Mouse (Mus musculus): ENCODE data around the gene Elk3. TPM values are rescaled to one million over a fixed set of nuclear protein-coding genes. Genes with fewer than 3 reads are reported as not detected.

Elk3 gene
- polyA plus RNA-seq, 1 experiment from 2014 or later, result 65.2 TPM

- ATAC-seq, result no peak
Observed at GRCm38 (mm10) chr10:93331543-93331942, 20.6 kb upstream of the Elk3 start.

DNA sequence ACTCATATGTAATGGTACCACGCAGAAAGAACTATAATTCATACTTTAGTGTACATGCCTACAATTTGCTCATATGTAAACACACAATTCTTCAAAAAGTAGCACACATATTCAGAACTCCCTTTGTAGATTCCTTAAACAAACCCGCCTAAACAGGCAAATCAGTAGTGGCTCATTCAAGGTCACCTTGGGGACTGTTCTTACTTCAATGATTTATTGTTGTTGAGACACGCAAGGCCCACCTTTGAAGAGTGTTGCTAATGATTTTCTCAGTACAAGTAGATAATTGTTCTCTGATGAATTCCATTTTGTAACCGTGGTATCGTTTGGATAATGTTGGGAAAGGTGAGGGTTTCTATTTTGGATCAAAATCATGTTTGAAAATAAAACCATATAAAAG is 17.4 kb upstream of the Elk3 start:
- TF ChIP-seq CTCF (IDR thresholded peaks at IDR 0.05), result no peak
- POLR2A ChIA-PET, result no interaction called here
- ATAC-seq, result no peak
- in situ Hi-C loops (cut with MboI; ENCODE audit: low pct_unique_long_range_greater_than_20kb), result no loop called here
- no peaks in the 10 kb centered on the region for H3K27me3 ChIP-seq
- DNase-seq (ENCODE audit: low read depth, low spot score), result no peak
- CTCF ChIA-PET, result no interaction called here

More at GRCm38 (mm10) chr10:93331543-93331942, 20.6 kb upstream of the Elk3 start:
- no peaks in the 10 kb centered on the region for H3K27me3 ChIP-seq
- DNase-seq (ENCODE audit: low read depth, low spot score), result no peak
- no peak for TF ChIP-seq CTCF (IDR thresholded peaks at IDR 0.05)
- in situ Hi-C loops (cut with MboI; ENCODE audit: low pct_unique_long_range_greater_than_20kb), result no loop called here
- CTCF ChIA-PET, result no interaction called here
- POLR2A ChIA-PET, result no interaction called here

- ChIA-PET CTCF (no interaction called here), POLR2A (no interaction called here)
- DNase-seq (ENCODE audit: low read depth, low spot score) (no peak), ATAC-seq (no peak)
- TF ChIP-seq CTCF (IDR thresholded peaks at IDR 0.05), result no peak
- in situ Hi-C loops (cut with MboI; ENCODE audit: low pct_unique_long_range_greater_than_20kb), result no loop called here
- no peaks in the 10 kb centered on the region for H3K27me3 ChIP-seq
Observed at GRCm38 (mm10) chr10:93327187-93327586, 16.3 kb upstream of the Elk3 start.

GRCm38 (mm10) chr10:93326741-93327100 is 15.8 kb upstream of the Elk3 start:
- no peak for TF ChIP-seq CTCF (IDR thresholded peaks at IDR 0.05)
- H3K27me3 ChIP-seq, result no peaks in the 10 kb centered on the region
- POLR2A ChIA-PET, result interaction anchor here (0.6 kb wide), 1 partner anchor 17 kb away, joined by 3 read pairs; no protein-coding TSS in a partner anchor
- DNase-seq (ENCODE audit: low read depth, low spot score) (no peak), ATAC-seq (no peak)
- in situ Hi-C loops (cut with MboI; ENCODE audit: low pct_unique_long_range_greater_than_20kb), result no loop called here
- CTCF ChIA-PET, result no interaction called here

DNA sequence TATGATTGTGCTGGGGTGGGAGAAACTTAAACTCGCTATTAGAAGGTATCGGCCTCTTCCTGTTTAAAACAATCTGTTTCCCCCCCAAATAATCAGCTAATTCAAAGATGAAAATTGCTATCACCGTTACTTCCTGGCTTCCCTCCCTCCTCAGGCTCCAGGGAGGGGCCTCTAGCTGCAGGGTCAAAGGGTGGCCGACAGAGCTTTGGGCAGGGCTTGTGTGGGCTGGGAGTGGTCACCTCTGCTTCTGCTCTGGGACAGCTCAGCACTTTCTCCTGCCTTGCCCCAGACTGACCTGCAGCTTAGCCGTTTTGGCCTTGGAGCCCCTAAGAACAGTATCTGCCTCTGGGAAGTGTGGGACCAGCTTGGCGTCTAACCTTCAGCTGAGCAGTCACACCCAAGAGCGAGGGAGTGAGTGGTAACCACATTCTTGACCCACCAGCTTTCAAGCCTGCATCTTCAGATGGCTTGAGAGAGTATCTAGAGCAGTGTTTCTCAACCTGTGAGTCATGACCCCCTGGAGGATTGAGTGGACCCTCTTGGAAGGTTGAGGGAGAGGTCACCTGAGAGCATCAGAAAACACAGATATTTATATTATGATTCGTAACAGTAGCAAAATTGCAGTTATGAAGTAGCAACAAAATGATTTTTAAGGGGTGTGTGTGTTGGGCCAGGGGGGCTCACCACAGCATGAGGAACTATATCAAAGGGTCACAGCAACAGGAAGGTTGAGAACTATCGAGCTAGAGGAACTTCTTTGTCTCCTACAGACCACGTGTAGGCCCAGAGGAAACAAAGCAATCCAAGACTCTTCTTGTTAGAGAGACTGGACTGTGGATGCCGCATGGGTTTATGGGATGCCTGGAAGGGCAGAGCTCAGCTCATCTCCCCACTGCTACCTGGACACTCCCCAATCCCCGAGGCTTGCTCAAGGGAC is 15.1 kb upstream of the Elk3 start:
- no peak for ATAC-seq
- in situ Hi-C loops (cut with MboI; ENCODE audit: low pct_unique_long_range_greater_than_20kb), result no loop called here
- TF ChIP-seq CTCF (IDR thresholded peaks at IDR 0.05), result no peak
- ChIA-PET POLR2A (interaction anchor here (0.6 to 0.7 kb wide), 2 partner anchors 15 to 16 kb away, joined by 3 to 9 read pairs; partner anchors contain the start of gene Elk3), CTCF (no interaction called here)
- no peak for DNase-seq (ENCODE audit: low read depth, low spot score)
- no peaks in the 10 kb centered on the region for H3K27me3 ChIP-seq

DNA sequence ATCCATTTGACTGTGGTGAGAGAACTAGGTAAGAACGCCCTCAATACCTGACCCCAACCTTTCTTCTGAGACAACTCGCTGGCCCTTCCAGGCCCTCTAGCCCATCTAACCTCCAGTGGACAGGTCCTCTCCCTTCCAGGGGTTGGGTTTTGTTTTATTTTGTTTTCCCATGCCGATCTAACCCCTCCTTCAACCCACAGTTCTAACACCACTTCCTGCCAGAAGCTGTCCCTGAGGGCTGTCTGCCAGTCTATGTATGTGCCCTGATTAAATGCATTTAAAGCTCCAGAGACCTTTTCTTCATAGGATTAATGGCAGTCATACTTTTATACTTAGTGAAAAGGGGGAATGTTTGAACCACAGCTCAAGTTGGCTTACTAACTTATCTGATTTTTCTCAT is 14.4 kb upstream of the Elk3 start:
- in situ Hi-C loops (cut with MboI; ENCODE audit: low pct_unique_long_range_greater_than_20kb), result no loop called here
- ChIA-PET POLR2A (interaction anchor here (0.7 kb wide), 1 partner anchor 14 kb away, joined by 9 read pairs; the partner anchor contains the start of gene Elk3), CTCF (no interaction called here)
- ATAC-seq (no peak), DNase-seq (ENCODE audit: low read depth, low spot score) (no peak)
- no peak for TF ChIP-seq CTCF (IDR thresholded peaks at IDR 0.05)
- H3K27me3 ChIP-seq, result no peaks in the 10 kb centered on the region

DNA sequence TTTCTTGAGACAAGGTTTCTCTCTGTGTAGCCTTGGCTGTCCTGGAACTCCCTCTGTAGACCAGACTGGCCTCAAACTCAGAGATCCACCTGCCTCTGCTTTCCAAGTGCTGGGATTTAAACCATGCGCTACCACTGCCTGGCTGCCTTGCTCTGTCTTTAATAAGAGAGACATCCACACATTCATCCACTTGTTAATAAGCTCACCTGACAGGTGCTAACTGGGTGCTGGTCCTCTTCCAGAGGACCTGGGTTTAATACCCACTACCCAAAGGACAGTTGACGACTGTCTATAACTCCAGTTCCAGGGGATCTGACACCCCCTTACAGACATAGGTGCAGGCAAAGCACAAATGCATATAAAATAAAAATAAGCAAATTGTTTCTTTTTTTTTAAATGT is 13.5 kb upstream of the Elk3 start:
- TF ChIP-seq CTCF (IDR thresholded peaks at IDR 0.05), result no peak
- DNase-seq (ENCODE audit: low read depth, low spot score) (no peak), ATAC-seq (no peak)
- POLR2A ChIA-PET, result no interaction called here
- in situ Hi-C loops (cut with MboI; ENCODE audit: low pct_unique_long_range_greater_than_20kb), result no loop called here
- H3K27me3 ChIP-seq, result no peaks in the 10 kb centered on the region
- CTCF ChIA-PET, result no interaction called here

DNA sequence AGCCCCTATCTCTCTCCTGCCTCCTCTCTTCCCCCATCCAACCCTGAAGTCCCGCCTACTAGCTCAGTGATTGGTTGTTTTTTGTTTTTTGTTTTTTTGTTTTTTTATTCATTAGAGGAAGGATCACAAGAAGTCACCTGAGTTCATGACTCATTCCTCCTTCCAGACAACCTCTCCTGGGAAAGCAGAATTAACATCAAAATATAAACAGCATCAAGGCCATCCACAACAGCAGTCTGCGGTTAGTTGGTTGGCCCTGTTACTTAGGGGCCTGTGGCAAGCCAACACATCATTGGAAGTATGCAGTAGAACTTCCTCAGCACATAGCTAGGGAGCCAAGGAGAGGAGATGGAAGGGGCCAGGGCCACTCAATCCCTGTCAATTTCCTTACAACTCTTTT is 12.7 kb upstream of the Elk3 start:
- no peaks in the 10 kb centered on the region for H3K27me3 ChIP-seq
- in situ Hi-C loops (cut with MboI; ENCODE audit: low pct_unique_long_range_greater_than_20kb), result no loop called here
- CTCF ChIA-PET, result interaction anchor here (0.9 to 1.5 kb wide), 2 partner anchors 11 to 18 kb away, joined by 4 read pairs; no protein-coding TSS in a partner anchor
- POLR2A ChIA-PET, result interaction anchor here (0.6 kb wide), 1 partner anchor 556 kb away, joined by 4 read pairs; no protein-coding TSS in a partner anchor
- DNase-seq (ENCODE audit: low read depth, low spot score) (no peak), ATAC-seq (no peak)
- no peak for TF ChIP-seq CTCF (IDR thresholded peaks at IDR 0.05)

GRCm38 (mm10) chr10:93321763-93322162 is 10.8 kb upstream of the Elk3 start:
- H3K27me3 ChIP-seq, result no peaks in the 10 kb centered on the region
- no peak for DNase-seq (ENCODE audit: low read depth, low spot score)
- ATAC-seq, result no peak
- in situ Hi-C loops (cut with MboI; ENCODE audit: low pct_unique_long_range_greater_than_20kb), result no loop called here
- ChIA-PET CTCF (interaction anchor here (1.3 kb wide), 1 partner anchor 9 kb away, joined by 3 read pairs; no protein-coding TSS in a partner anchor), POLR2A (no interaction called here)
- no peak for TF ChIP-seq CTCF (IDR thresholded peaks at IDR 0.05)

GRCm38 (mm10) chr10:93320148-93320547 is 9.2 kb upstream of the Elk3 start:
- in situ Hi-C loops (cut with MboI; ENCODE audit: low pct_unique_long_range_greater_than_20kb), result no loop called here
- DNase-seq (ENCODE audit: low read depth, low spot score) (no peak), ATAC-seq (no peak)
- no peak for TF ChIP-seq CTCF (IDR thresholded peaks at IDR 0.05)
- CTCF ChIA-PET, result interaction anchor here (1.4 kb wide), 1 partner anchor 23 kb away, joined by 3 read pairs; no protein-coding TSS in a partner anchor
- POLR2A ChIA-PET, result no interaction called here
- H3K27me3 ChIP-seq, result no peaks in the 10 kb centered on the region

DNA sequence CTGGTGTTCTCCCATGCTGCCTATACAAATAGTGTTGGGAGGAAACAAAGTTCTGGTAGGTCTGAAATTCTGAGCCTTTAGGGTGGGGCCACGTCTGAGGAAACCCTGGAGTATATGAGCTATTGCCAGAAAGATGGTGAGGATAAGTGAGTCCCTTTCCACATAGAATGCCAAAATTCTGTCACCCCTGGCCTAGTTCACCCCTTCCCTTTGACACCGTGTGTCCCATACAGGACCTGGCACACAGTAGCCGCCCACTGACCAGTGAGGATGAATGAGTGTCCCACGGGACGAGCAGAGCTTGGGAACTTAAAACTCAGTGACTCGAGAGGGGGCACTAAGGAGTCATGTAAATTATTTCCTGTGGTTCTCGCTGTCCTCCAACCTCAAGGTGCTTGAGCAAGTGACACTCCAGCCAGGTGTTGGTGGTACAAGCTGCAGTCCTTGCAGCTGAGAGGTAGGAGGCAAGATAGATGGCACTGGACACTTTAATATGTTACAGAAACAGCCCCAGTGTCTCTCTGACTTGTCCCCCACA is 8.7 kb upstream of the Elk3 start:
- ChIA-PET POLR2A (no interaction called here), CTCF (interaction anchor here (1.4 kb wide), 1 partner anchor 23 kb away, joined by 3 read pairs; no protein-coding TSS in a partner anchor)
- DNase-seq (ENCODE audit: low read depth, low spot score) (no peak), ATAC-seq (no peak)
- in situ Hi-C loops (cut with MboI; ENCODE audit: low pct_unique_long_range_greater_than_20kb), result no loop called here
- no peak for TF ChIP-seq CTCF (IDR thresholded peaks at IDR 0.05)
- H3K27me3 ChIP-seq, result no peaks in the 10 kb centered on the region

Data from Patski (cell line).